Mouse (Mus musculus): ENCODE results near the gene Ankrd23.

DNA sequence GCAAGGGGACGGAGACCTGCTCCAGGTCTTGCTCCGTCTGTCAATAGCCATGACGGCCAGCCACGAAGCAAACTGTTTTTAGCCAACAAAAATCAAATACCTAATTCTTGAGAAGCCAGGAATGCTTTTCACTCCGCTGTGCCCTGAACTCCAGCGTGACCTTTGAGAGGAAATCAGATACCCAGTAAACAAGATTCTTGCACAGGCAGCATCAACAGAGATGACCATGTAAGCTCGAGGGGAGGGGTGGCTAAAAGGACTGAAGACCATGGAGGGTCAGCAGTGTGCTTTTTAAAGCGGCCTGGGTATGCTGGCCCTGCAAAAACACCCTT is 320 bp downstream of the Ankrd23 start:
- TF ChIP-seq POLR2A (IDR thresholded peaks at IDR 0.05; ENCODE audit: borderline replicate concordance, control insufficient read depth, low read depth, low read length): no peak
- no peak for TF ChIP-seq CTCF (IDR thresholded peaks at IDR 0.05; ENCODE audit: control insufficient read depth, insufficient read depth, low read length)
